Mouse (Mus musculus) adrenal gland, postnatal 4 days (tissue): ENCODE results near the gene Glrb. TPM values are rescaled to one million over a fixed set of nuclear protein-coding genes. Genes with fewer than 3 reads are reported as not detected.

Experiments
- DNase-seq, 2 experiments: peaks; one replicate each; pipeline ENCODE4 v3.0.0; 2021 to 2022; ENCODE audit warnings: low spot score in 2 of 2, mixed read lengths in 2 of 2
- total RNA-seq, 2 experiments: library from RNA; stranded (reverse); gene quantifications; 2 replicates each; pipeline ENCODE4 v1.2.3; 2021

Glrb gene
- total RNA-seq, 2 experiments from 2014 or later, result 15.9 to 16.5 TPM

DNA sequence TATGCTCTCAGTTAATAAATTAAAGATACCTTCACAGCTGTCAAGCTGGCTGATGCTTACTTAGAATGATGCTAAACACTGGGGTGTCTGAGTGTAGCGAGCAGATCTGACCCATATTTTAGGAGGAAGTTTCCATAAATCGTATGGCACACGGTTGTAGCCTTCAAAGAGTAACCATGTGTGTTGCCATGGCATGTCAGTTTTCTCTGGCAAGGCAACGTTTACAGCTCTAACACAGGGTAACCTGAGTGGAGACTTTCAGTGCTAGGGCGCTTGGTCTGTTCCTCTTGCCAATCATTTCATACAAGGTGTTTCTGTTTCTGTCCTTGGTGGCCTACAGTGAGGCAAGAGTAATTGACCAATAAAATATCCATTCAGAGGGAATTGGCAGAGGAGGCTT lies 73.6 kb downstream of the Glrb start:
- DNase-seq, result no peak

- no peak for DNase-seq
Measured at GRCm38 (mm10) chr3:80837583-80837982, 75.9 kb downstream of the Glrb start.

DNA sequence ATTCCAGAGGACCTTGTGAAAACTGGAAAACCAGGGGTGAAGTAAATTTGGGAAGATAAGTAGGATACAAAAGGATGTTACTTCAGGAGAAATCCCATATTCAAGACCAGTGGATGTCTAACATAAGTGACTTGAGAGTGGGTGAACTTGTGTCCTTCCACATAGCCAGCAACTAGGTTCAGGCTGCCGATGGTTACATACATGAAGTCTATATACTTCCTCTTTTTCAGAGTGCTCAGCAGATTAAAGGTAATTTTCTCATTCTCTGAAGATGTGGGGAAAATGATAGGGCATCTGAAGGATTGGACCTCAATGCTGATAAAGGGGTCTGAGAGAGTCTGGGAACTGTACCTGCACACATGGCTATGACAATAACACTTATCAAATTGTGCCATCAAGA lies 89.5 kb downstream of the Glrb start:
- no peak for DNase-seq

GRCm38 (mm10) chr3:80818619-80819018 lies 94.8 kb downstream of the Glrb start:
- no peak for DNase-seq

DNA sequence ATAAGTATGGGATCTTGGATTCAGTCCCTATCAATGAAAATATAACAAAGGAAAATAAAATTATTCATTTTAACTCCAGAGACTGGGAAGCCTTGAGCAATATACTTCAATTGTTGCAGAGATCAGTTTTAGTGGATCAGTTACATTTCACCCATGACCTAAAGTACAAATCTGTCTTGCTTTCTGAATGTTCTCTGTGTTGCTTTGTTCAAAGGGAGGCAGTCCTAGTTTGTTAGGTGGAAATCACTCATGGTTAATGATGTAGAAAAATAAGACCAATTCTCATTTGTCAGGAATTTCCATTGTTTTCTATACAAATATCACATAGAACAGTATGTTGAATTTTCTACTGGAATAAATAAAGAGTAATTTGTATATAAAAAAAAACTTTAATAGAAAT lies 99.7 kb downstream of the Glrb start:
- DNase-seq, result no peak

DNA sequence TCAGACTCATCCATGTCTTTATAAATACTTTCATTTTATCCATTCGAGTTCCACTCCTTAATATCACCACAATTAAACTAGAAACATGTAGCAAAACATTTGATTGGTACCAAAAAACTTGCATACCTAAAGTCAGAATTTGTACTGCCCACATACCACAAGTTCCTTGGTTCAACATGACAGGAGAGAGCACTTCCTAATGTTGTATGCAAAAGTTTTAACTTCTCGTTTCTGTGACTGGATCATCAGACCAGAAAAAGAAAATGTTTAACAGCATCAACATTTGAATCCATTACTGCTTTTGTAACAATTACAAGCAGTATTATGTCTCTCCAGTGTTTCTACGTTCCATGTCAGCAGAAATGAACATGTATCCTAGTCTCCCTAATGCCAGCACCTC lies 101.2 kb downstream of the Glrb start:
- DNase-seq, result no peak

GRCm38 (mm10) chr3:80805327-80805726 lies 108.1 kb downstream of the Glrb start:
- DNase-seq, result no peak

DNA sequence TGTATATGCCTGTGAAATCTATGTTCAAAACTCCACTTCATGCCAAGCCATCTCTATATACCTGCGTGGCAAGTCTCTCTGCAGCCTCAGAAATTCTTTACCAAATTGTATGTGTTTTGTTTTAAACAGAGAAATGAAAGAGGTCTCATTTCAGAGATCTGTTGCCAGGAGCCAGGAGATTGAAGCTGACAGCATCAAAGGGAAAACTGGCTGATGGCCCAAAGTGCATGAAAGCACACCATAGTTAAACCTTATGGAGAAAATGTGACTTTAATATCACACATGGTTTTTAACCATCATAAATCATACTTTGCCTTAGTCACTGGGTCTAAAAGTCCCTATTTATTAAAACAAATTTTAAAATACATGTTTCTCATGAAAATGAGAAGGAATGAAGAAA lies 109.6 kb downstream of the Glrb start:
- no peak for DNase-seq

- DNase-seq, result no peak
Measured at GRCm38 (mm10) chr3:80803211-80803610, 110.2 kb downstream of the Glrb start.

DNA sequence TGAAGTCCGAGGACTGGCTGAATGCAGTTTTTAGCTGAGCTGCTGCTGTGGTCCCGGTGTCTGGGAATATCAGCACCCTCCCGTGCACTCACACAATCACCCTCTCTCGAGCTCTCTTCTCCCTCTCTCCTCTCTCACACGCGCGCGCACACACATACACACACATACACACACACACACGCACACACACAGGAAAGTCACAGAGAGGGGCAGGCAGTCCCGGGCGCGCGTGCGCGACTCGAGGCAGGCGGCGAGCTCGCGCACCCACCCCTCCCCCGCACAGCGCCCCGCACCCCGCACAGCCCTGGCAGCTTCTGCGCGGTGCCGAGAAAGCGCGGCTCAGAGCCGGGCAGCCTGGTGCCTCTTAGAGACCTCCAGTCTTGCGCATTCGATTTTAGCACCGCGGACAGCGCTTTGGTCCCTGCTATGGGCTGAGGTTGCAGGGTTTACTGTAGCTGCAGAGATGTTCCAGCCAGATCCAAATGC lies 110.8 kb downstream of the Glrb start, which contains the start of gene Gria2:
Gene Gria2, minus strand, starts transcription at position 240 of the 486 bp plus-strand sequence.
- DNase-seq, result peak; percentile 58

GRCm38 (mm10) chr3:80801827-80802310 lies 111.6 kb downstream of the Glrb start:
- DNase-seq, result no peak

GRCm38 (mm10) chr3:80800995-80801826 lies 112.2 kb downstream of the Glrb start:
- DNase-seq, result peak in 1 of 2 experiments; percentile 3

GRCm38 (mm10) chr3:80800299-80800994 lies 113.0 kb downstream of the Glrb start:
- DNase-seq, result no peak

- no peak for DNase-seq
Measured at GRCm38 (mm10) chr3:80797935-80798334, 115.5 kb downstream of the Glrb start.

GRCm38 (mm10) chr3:80796764-80797163 lies 116.7 kb downstream of the Glrb start:
- DNase-seq, result no peak

- DNase-seq, result no peak
Measured at GRCm38 (mm10) chr3:80795284-80795683, 118.2 kb downstream of the Glrb start.

Other genes starting within 250 kb of the Glrb start
- 10 to 100 TPM; 19.8 to 20.5 TPM for gene Gria2, start 110.8 kb downstream of the Glrb start, total RNA-seq
- gene Pdgfc, start 122.8 kb upstream of the Glrb start, total RNA-seq, result 10 to 100 TPM; 19.8 to 21.3 TPM